Mouse (Mus musculus) ES-CJ7 (cell line): ENCODE results near the gene Cdc40.

Experiments
- DNase-seq: peaks from one replicate; pipeline ENCODE4 v3.0.0; 2011; ENCODE audit warnings: low read depth, low spot score

The Cdc40 gene

DNA sequence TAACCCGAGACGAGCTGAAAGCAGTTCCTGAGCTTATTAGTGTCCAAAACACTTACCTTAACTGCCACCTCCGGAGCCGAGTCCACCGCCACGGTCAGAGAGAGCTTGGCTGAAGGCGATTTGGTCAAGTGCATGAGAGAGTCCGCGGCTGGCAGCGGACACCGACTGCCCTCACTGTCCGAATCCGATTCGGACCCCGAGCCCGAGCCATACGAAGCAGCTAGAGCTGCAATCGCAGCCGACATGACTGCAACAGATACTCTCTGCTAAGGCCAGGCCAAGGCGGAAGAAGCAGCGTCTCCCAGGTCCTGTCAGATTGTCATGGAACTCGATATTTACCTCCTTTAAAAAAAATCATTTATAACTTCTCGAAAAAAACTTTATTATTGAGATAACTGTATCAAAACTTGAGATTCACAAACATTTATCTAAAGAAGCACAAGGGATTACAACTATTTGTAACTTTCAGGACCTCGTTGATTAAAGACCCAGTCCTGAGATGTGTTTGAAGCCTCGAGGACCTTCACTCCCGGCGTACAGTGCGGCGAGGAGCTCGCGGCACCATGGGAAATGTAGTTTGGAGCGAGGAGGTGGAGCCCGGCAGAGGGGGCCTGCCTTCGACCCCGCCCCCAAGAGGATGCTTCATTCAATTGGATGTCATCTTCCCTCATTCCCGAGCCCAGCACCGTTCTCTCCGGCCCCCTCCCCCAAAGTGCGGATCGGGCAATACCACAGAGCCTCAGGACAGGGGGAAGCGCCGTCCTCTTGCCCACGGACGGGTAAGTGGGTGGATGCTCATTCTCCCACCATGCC, at the start of gene Cdc40, which contains the start of gene Wasf1:
Cdc40 (minus strand) TSS at position 481 of the 813 bp plus-strand sequence.
Wasf1 (plus strand) TSS at position 645 of the 813 bp plus-strand sequence.
- peak; percentile 98 for DNase-seq

DNA sequence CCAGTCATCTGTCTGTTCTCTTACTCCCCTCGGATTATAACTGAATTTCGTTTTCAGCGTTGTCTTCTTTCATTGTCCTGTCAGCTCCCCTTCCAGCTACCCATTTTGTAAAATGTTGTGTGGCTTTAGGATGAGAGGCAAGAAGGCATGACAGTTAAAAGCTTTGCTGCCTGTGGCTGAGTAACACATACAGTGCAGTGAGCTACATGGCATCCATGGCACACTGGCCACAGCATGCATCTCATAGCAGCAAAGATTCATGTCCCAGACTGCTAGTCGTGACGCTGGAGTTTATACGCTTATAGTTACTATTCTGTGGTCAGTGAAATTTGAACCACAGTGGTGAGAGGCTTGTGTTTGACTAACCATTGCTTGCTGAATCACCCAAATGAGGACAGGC, 36.4 kb upstream of the Cdc40 start:
- DNase-seq: no peak

DNA sequence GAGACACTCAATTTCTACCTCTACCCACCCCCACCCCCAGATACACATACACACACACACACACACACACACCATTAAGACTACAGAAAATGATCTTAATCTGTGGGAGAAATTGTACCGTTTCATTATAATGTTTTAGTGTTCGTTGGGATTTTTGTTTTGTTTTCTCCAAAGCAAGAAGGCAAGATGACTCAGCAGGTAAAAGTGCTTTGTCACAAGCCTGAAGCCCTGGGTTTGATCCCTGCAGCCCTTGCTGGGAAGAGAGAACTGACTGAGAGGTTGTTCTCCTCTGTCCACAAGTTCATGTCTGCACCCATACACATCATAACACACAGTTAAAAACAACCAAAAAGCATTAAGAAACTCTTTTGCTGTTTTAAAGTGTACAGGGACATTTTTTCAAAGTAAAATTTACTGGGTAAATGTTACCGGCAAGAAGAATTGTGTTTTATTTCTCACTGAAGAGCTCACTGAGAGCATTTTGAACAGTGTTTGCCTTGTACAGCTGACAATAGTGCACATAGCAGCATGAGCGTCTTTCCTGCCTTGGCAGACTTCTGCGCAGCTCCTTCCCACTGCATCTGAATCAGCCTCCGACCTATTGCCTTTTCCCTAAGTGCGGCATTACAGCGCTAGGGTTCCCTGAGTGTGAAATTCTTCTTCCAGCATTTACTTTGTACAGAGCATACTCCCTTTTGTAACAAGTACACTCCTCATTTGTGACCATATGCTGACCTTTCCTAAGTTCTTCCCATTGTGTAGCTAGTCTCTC, 35.7 kb upstream of the Cdc40 start:
- no peak for DNase-seq

DNA sequence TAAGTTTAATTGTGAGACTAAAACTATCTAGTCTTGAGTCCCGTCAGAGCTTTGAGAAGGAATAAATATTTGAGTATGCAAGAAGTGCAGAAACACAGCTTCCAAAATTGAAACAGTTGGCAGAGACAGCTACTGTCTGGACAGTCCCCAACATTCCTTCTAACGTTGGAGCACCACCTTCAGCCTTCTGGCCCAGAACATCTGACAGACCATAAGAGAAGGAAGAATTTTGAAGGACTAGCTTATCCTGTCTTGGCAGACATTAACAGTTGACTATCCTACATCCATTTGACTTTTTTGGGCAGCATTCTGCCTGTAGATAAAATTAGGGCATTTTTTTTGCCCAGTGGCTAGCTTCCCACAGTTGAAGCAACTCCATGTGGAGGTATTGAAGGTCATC, 32.1 kb upstream of the Cdc40 start:
- DNase-seq: no peak

DNA sequence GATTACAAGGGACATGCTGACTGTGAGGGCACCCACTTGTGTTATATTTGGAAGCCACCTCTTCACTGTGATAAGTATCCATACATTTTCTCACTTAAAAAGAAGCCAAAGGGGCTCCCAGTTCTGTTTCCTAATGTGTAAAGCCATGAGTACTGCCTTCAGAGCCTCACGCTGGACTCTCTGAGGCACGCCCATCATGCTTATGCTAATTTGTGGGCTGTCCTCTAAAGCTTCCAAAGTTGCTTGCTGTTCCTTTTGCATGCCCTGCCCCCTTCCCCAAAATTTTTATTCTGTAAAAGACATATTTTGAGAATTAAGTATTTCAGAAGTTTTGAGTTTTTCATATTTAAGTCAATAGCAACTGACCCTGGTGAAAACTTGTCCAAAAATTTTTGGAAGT, 27.7 kb upstream of the Cdc40 start:
- peak; percentile 41 for DNase-seq

DNA sequence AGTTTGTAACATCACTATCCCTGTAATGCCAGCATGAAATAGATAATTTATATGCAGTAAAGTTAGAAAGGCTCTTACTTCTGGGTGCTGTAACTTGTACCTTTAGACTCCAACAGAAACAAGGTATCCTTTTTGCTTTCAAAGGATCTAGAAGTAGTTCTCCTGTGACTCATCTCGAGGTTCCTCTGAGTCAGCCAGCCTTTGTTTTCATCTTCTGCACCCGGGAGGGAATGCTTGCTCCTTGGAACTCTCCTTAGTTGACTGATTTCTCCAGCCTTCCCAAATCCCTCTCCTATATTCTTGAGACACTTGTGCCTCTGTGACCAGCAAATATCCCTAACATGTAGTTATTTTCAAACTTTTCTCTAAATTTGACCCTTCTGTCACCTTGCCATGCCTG, 25.5 kb upstream of the Cdc40 start:
- no peak for DNase-seq

DNA sequence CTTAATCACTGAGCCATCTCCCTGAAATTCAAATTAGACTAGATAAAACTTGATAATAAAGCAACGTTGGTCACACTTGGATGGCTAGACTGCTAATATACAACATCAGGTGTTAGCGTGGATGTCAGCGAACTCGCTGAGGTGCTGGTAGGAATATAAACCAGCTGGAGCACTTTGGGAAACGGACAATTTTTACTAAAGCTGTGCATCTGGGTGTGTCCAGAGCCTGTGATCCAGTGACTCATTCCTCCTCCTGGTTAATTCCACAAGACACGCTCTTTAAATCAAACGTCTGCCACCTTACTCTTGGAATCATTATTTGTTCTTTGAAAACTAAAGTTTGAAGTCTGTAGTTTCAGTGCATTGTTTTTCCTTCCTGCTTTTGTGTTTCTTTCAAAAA, 23.7 kb upstream of the Cdc40 start:
- DNase-seq: no peak

DNA sequence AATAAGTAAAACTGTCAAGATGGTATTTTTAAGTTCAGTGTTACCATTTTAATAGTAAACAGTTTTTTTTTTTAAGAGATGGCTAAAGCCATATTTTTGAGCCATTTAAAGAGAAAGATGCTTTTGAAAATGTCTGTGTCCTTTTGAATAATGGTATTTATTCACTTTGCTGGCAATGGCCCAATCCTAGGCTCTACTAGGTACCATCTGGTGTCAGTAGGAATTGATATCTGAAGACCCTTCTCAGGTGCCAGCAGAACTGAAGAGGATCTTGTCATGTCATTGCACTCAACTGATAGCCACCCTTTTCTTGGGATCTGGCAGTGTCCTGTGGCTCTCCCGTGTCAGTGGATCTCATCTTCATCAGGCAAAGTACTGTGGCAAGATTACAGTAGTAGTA, 23.0 kb upstream of the Cdc40 start:
- no peak for DNase-seq

DNA sequence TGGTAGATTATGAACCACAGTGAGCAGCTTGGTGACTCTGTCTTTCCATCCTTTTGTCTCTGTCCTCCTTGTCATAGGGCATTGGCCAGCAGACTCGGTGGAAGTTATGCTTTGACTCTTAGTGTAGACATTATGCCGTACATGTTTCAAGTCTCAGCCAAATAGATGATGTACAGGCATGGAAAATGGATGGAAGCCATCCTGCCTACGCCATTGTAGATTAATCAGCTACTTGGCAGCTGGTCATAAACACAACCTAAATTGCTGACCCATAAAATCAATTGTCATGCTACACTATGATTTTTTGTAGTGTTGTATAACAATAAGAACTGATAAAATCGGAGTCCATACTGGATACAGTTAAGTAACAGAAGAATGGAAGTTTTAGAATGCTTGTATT, 18.7 kb upstream of the Cdc40 start:
- no peak for DNase-seq

DNA sequence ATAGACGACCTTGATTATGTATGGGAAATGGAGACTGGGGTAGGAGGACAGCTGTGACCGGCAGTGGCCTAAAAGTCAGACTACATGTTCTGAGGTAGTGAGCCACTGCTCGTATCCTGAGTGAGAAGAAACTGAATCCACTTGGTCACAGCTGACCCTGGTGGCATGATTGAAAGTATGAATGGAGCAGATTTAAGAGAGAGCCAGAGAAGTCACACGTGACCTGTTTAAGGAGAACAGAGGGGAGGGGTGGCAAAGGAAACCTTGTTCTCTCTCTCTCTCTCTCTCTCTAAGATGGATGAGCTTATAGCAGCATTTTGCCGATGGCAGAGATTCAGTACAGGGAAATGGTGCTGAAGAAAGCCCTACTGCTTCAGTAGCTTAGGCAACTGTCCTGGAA, 13.5 kb upstream of the Cdc40 start:
- no peak for DNase-seq

DNA sequence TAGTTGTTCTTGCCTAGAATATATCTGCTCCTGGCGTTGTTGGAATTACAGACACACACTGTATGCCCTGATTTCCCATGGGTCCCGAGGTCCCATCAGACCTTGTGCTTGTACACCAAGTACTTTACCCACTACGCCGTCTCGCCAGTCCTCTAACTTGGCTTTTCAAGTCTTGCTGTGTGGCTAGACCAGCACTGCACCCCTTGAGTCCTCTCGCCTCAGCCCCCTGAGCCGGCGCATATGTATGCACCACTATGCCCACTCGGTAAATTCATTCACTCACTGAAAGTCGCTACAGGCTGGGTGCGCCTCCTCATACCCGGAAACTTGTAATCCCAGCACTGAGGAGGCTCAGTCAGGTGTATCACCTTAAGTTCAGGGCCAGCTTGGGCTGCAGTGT, 12.7 kb upstream of the Cdc40 start:
- DNase-seq: no peak

DNA sequence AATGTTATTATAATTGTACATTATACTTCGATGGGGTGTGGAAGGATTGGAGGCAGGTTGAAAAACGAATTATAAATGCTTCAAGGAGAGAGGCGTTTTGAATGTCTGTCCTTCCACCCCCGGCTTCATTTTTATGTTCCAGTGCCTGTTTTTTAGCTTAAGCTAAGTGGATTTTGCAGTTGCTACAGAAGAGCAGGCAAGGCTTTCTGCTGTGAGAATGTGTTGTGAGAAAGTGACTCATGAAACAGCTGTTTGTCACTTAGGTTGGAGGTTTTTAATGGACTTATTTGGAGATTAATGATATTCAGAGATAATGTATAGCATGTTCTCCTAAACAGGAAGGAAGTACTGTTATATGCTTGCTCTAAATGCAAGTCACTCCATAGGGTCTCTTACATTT, 6.0 kb upstream of the Cdc40 start:
- DNase-seq: no peak

DNA sequence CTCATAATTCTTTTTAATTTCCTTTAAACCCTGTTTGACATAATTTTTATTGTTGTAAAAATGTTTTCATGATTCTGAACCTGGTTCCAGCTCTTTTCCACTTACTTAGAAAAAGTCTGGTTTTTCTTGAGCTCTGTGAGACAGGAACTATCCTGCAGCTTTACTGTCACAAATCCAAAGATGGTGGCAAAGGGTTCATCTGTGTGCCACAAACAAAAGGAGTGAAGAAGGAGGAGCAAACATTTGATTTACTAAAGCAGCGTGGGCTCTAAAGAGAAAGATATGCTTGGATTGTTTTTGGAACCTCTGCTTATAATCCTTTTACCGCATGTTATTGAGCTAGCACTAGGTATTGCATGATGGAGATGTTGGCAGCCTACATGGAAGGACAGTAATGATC, 4.2 kb upstream of the Cdc40 start:
- no peak for DNase-seq

DNA sequence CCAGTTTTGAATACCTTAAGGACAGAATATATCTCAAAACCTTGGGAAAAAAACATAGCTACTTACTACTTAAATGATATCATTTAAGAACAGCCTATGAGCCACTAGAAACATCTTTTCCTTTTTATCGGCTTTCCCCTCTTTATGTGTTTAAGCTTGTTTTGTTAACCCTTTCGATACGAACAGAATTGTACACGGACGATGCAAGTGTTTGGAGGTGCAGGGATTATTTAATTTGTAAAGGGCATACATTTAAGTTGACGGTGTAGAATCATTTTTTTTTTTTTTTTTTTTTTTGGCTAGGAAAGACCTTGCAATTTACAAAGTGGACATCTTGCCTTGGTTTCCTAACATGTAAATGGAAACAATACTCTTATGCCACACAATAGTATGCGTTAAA, 2.3 kb upstream of the Cdc40 start:
- no peak for DNase-seq

DNA sequence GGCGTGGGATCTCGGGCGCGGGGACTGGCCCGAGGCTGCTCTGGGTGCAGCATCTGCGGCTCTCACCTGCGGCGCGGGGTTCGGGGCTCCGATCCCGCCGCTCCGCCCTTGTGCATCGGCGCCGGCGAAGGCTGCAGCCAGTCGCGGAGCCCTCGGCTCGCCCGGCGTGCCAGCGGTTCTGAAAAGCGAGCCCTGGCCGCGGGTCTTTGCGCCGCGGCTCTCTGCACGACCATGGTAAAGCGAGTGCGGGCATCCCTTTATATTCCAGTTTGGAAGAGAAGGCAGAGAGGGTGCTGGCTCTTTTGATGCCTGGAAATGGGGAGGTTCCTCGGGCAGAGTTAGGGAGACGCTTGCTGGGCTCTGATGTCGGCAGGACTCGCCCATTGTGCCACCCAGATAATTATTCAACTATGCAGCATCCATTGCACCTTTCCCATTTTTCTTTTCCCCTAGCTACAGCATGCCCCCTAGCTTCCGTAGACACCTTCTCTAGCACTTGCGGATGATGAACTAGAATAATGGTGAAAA, 1.2 kb upstream of the Cdc40 start:
- peak; percentile 44 for DNase-seq

DNA sequence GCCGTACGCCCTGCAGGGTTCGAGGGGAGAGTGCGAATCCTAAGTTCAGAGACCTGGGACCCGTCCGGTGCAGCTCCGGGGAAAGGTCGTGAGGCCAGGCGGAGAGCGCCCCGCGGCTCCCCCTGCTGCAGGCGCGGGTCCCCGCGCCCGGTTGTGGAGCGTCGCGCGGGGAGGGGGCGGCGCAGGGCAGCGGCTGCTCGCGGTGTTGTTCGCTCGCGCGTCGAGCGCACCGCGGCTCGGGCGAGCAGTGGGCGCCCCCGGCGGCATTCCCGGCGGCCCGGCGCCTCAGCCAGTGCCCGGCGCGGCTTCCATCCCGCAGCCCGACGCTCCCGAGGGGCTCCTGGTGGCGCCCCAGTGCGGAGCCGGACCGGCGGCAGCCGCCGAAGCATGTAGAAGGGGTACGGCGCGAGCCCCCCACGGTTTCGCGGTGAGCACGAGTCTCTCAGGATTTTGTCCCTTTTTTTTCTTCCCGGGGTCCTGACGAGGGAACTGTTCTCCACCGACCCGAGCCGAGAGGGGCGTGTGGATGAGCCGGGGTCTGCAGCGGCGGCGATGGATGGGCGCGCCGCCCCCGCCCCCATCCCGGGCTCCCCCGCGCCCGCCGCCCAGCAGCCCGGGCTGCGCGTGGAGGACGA, 650 bp upstream of the Cdc40 start:
- peak; percentile 12 for DNase-seq

DNA sequence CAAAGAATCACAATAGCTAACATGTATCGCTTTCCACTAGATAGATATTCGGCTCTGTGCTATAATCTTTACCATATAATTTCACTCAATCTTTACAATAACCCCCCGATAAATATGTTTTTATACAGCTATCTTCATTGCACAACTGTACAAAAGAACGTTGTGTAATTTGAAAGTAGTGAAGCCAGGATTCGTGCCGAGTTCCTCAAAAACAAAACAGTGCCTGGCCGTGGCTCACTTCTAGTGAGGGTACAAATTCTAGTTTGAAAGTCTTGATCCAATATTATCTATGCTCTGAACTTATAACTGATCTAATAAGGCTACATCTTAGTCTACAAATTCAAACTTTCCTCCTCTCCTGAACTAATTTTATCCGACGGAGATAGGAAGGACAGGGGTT, 778 bp downstream of the Cdc40 start:
- DNase-seq: no peak

DNA sequence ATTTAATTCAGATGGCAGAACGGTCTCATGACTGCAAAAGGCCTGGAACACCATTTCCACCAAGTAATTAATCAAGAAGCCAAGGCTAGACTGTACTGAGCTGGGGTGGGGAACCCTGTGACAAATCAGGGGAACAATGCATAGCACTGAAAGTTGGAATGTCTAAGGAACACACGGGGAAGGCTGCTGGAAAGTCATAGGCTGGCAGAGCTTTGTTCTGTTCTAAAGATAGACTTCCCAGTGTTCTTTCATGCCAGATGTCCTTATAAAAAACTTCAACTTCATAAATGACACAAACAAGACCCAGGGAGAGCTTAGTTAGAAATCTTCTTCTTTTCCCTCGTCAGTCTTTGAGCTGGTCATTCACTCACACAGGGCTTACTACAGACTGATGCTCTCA, 1.9 kb downstream of the Cdc40 start:
- no peak for DNase-seq

DNA sequence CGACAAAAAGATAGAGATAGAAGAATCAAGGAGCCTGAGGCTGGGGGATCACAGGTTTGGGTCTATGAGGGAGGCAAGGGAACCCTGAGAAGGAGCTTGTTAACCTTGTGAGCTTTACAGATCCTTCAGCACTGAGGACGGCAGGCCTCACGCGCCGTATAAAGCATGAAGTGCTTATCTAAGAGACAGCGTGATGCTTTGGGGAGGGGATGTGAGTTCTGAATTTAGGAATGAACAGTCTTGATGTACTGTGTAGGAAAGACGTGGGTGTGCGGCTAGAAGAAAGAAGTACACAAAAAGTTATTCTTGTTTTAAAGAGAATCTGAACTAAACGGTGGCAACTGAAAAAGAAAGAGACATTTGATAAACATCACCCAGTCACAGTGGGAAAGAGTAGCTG, 3.1 kb downstream of the Cdc40 start:
- DNase-seq: no peak

DNA sequence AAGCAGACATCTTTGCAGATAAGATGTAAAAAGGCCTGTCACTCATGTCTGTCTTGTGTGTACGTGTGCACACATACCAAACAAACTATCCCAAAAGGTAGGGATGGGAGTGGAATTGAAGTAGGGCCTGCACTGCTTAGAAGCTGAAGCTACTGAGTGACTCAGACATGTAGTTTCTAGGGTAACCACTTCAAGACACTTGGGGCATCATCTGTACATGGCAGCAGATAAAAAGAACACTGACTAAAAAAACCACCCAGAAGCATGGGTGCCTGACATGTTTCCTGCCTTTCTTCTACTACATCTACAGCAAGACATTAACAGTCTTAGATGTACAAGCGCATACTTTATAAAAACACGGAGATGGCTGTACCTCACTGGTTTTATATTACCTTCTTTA, 4.9 kb downstream of the Cdc40 start:
- DNase-seq: no peak

DNA sequence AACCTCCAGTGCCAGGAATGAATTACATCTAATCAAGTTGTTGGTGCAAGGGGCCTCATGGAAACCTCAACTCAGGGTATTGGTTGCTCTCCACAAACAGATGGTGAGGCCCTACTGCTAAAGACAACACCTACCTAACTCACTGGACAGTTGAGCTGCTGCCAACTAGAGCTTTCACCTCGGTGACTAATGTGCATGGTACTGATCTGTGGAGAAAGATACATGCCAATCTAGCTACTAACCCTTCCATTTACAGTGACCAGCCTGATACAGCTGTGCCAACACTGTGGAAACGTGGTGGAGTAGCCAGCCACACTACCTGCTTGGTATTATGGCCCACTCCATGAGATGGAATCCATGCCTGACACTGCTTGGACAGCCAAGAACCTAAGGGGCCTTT, 11.1 kb downstream of the Cdc40 start:
- no peak for DNase-seq

DNA sequence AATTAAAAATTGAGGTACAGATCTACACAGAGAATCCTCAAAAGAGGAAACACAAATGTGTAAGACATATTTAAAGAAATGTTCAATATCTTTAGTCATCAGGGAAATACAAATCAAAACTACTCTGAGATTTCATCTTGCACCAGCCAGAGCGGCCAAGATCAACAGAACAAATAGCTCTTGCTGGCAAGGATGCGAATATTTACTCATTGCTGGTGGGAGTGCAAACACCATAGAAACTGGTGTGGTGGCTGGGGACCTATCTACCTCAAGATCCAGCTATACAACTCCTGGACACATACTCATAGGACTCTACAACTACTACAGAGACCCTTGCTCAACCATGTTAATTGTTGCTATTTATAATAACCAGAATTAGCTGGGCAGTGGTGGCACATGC, 11.8 kb downstream of the Cdc40 start:
- DNase-seq: no peak
